Mouse (Mus musculus): ENCODE measurements around the gene Dmrta2.

Dmrta2 gene

GRCm38 (mm10) chr4:109977148-109978067, at the start of gene Dmrta2:
Gene Dmrta2, plus strand, starts transcription at chr4:109978053.
- no peak for DNase-seq (ENCODE audit: extremely low spot score, low read depth, low spot score)

- no peak for DNase-seq (ENCODE audit: extremely low spot score, low read depth, low spot score)
Observed at GRCm38 (mm10) chr4:109929058-109929457, 48.8 kb upstream of the Dmrta2 start.

- no peak for DNase-seq (ENCODE audit: extremely low spot score, low read depth, low spot score)
Observed at GRCm38 (mm10) chr4:109930445-109930844, 47.4 kb upstream of the Dmrta2 start.

GRCm38 (mm10) chr4:109930935-109931334, 46.9 kb upstream of the Dmrta2 start:
- no peak for DNase-seq (ENCODE audit: extremely low spot score, low read depth, low spot score)

GRCm38 (mm10) chr4:109936557-109936956, 41.3 kb upstream of the Dmrta2 start:
- no peak for DNase-seq (ENCODE audit: extremely low spot score, low read depth, low spot score)

GRCm38 (mm10) chr4:109939291-109939690, 38.6 kb upstream of the Dmrta2 start:
- DNase-seq (ENCODE audit: extremely low spot score, low read depth, low spot score), result no peak

GRCm38 (mm10) chr4:109945554-109945953, 32.3 kb upstream of the Dmrta2 start:
- no peak for DNase-seq (ENCODE audit: extremely low spot score, low read depth, low spot score)

GRCm38 (mm10) chr4:109949307-109949706, 28.5 kb upstream of the Dmrta2 start:
- no peak for DNase-seq (ENCODE audit: extremely low spot score, low read depth, low spot score)

- no peak for DNase-seq (ENCODE audit: extremely low spot score, low read depth, low spot score)
Observed at GRCm38 (mm10) chr4:109953509-109953908, 24.3 kb upstream of the Dmrta2 start.

- no peak for DNase-seq (ENCODE audit: extremely low spot score, low read depth, low spot score)
Observed at GRCm38 (mm10) chr4:109960201-109960935, 17.5 kb upstream of the Dmrta2 start.

GRCm38 (mm10) chr4:109963570-109964279, 14.1 kb upstream of the Dmrta2 start:
- DNase-seq (ENCODE audit: extremely low spot score, low read depth, low spot score), result no peak

- no peak for DNase-seq (ENCODE audit: extremely low spot score, low read depth, low spot score)
Observed at GRCm38 (mm10) chr4:109969561-109969960, 8.3 kb upstream of the Dmrta2 start.

- no peak for DNase-seq (ENCODE audit: extremely low spot score, low read depth, low spot score)
Observed at GRCm38 (mm10) chr4:109973991-109974654, 3.7 kb upstream of the Dmrta2 start.

GRCm38 (mm10) chr4:109974655-109975380, 3.0 kb upstream of the Dmrta2 start:
- no peak for DNase-seq (ENCODE audit: extremely low spot score, low read depth, low spot score)

- no peak for DNase-seq (ENCODE audit: extremely low spot score, low read depth, low spot score)
Observed at GRCm38 (mm10) chr4:109975381-109976240, 2.2 kb upstream of the Dmrta2 start.

GRCm38 (mm10) chr4:109976273-109977147, 1.3 kb upstream of the Dmrta2 start:
- no peak for DNase-seq (ENCODE audit: extremely low spot score, low read depth, low spot score)

GRCm38 (mm10) chr4:109978068-109978857, 410 bp downstream of the Dmrta2 start:
- no peak for DNase-seq (ENCODE audit: extremely low spot score, low read depth, low spot score)
